Mouse (Mus musculus): ENCODE measurements at regions not wholly inside any gene's neighbourhood (a gene's known extent, or its start where the extent isn't known, plus 50 kb on each side); places are given as distances from the start of the nearest gene placed in this dataset.

DNA sequence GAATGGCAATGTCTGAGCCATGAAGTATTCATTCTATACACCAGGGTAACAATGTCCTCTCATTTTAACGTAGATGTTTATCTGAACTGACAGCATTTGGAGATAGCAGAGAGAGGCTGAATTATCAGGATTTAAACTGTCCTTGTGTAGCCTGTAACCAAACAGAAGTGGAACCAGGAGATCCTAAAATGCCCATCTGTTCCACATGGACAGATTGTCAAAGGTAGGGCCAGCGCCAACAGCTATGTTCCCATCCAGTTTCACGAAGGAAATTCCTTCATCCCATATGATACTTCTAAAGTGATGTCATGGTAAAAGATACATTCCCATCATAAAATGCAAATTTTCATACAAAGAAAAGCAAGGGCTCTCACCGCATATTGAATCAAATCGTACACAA, 627.0 kb downstream of the Adgrl2 start:
- TF ChIP-seq CTCF (IDR thresholded peaks at IDR 0.05; ENCODE audit: borderline replicate concordance, extremely low read depth, insufficient read depth, insufficient read length) (no peak), POLR2A (IDR thresholded peaks at IDR 0.05; ENCODE audit: borderline replicate concordance, extremely low read depth, insufficient read depth, insufficient read length, poor library complexity, severe bottlenecking) (no peak)
